Mouse (Mus musculus) left cerebral cortex, postnatal 25 days (tissue): ENCODE results near the gene Cdk9. TPM values are rescaled to one million over a fixed set of nuclear protein-coding genes. Genes with fewer than 3 reads are reported as not detected.

Source experiments
- DNase-seq, 2 experiments: peaks; one replicate each; pipeline ENCODE4 v3.0.0; 2022; ENCODE audit warnings: low spot score in 2 of 2, mixed read lengths in 1 of 2
- intact Hi-C: fragments of 180-260 bp; cut with DNase I; formaldehyde crosslinking; loops from one replicate; pipeline ENCODE4 v1.15.1; 2025
- total RNA-seq, 2 experiments: library from RNA; stranded (reverse); gene quantifications; 2 replicates each; pipeline ENCODE4 v1.2.3; 2021

The Cdk9 gene
- total RNA-seq, 2 experiments from 2014 or later: 114 to 118 TPM

GRCm38 (mm10) chr2:32684681-32685428 lies 28.0 kb downstream of the Cdk9 start:
- intact Hi-C loops: no loop called here
- DNase-seq: no peak

- no peak for DNase-seq
- intact Hi-C loops: no loop called here
Measured at GRCm38 (mm10) chr2:32683701-32684100, 29.2 kb downstream of the Cdk9 start.

GRCm38 (mm10) chr2:32682721-32683417 lies 30.0 kb downstream of the Cdk9 start:
- intact Hi-C loops: no loop called here
- DNase-seq: no peak

GRCm38 (mm10) chr2:32681754-32682153 lies 31.1 kb downstream of the Cdk9 start:
- intact Hi-C loops: no loop called here

GRCm38 (mm10) chr2:32680961-32681650 lies 31.8 kb downstream of the Cdk9 start:
- intact Hi-C loops: no loop called here
- DNase-seq: no peak

More at GRCm38 (mm10) chr2:32681754-32682153, 31.1 kb downstream of the Cdk9 start:
- no peak for DNase-seq

- intact Hi-C loops: no loop called here
- DNase-seq: peak; percentile 58 to 87
Measured at GRCm38 (mm10) chr2:32680051-32680451, 32.8 kb downstream of the Cdk9 start.

GRCm38 (mm10) chr2:32677683-32678082 lies 35.2 kb downstream of the Cdk9 start:
- no peak for DNase-seq
- intact Hi-C loops: no loop called here

- intact Hi-C loops: no loop called here
- DNase-seq: no peak
Measured at GRCm38 (mm10) chr2:32676821-32677220, 36.1 kb downstream of the Cdk9 start.

GRCm38 (mm10) chr2:32673176-32673917 lies 39.5 kb downstream of the Cdk9 start:
- no peak for DNase-seq
- intact Hi-C loops: no loop called here

- DNase-seq: no peak
Measured at GRCm38 (mm10) chr2:32671907-32672595, 40.8 kb downstream of the Cdk9 start.

GRCm38 (mm10) chr2:32671147-32671546 lies 41.7 kb downstream of the Cdk9 start:
- DNase-seq: no peak
- intact Hi-C loops: no loop called here

More at GRCm38 (mm10) chr2:32671907-32672595, 40.8 kb downstream of the Cdk9 start:
- intact Hi-C loops: no loop called here

- intact Hi-C loops: no loop called here
- no peak for DNase-seq
Measured at GRCm38 (mm10) chr2:32669876-32670275, 43.0 kb downstream of the Cdk9 start.

- intact Hi-C loops: no loop called here
- no peak for DNase-seq
Measured at GRCm38 (mm10) chr2:32668176-32668575, 44.7 kb downstream of the Cdk9 start.

GRCm38 (mm10) chr2:32667775-32668174 lies 45.1 kb downstream of the Cdk9 start:
- DNase-seq: no peak
- intact Hi-C loops: no loop called here

GRCm38 (mm10) chr2:32665853-32666252 lies 47.0 kb downstream of the Cdk9 start:
- intact Hi-C loops: no loop called here
- DNase-seq: no peak

- DNase-seq: no peak
- intact Hi-C loops: no loop called here
Measured at GRCm38 (mm10) chr2:32665345-32665744, 47.5 kb downstream of the Cdk9 start.

- intact Hi-C loops: no loop called here
- no peak for DNase-seq
Measured at GRCm38 (mm10) chr2:32662291-32662690, 50.6 kb downstream of the Cdk9 start.

- intact Hi-C loops: no loop called here
- DNase-seq: no peak
Measured at GRCm38 (mm10) chr2:32661509-32662107, 51.3 kb downstream of the Cdk9 start.

GRCm38 (mm10) chr2:32658873-32659272 lies 54.0 kb downstream of the Cdk9 start:
- no peak for DNase-seq
- intact Hi-C loops: no loop called here
